Mouse (Mus musculus) embryonic fibroblast, embryonic 13.5 days (primary cell): ENCODE measurements around the gene Krtap9-5. TPM values are rescaled to one million over a fixed set of nuclear protein-coding genes. Genes with fewer than 3 reads are reported as not detected.

Experiments used
- H3K27ac ChIP-seq: 2 replicates; pipeline ENCODE4 v1.5.1; 2012; ENCODE audit warnings: low read length, control low read depth, inconsistent platforms; ENCODE audit not compliant: insufficient read depth
- H3K4me1 ChIP-seq: 2 replicates; pipeline ENCODE4 v1.6.1; 2011; ENCODE audit warnings: low read length; ENCODE audit not compliant: control insufficient read depth, insufficient read depth
- H3K4me3 ChIP-seq: 2 replicates; pipeline ENCODE4 v1.5.1; 2011; ENCODE audit warnings: mild to moderate bottlenecking, control low read depth, low read length; ENCODE audit not compliant: insufficient read depth
- CTCF ChIP-seq: IDR thresholded peaks from 2 replicates; pipeline ENCODE4 v1.5.1; 2011; ENCODE audit warnings: mild to moderate bottlenecking, control low read depth, low read length, moderate library complexity, borderline replicate concordance; ENCODE audit not compliant: insufficient read depth
- POLR2A ChIP-seq: IDR thresholded peaks from 2 replicates; pipeline ENCODE4 v1.6.1; 2011; ENCODE audit warnings: low read depth, mild to moderate bottlenecking, control low read depth, low read length, moderate library complexity
- polyA plus RNA-seq: library from polyadenylated mRNA; stranded (reverse); fragments of >200 nt; gene quantifications from 2 replicates; pipeline ENCODE4 v1.2.4, GENCODE M21; 2011; ENCODE audit warnings: low read depth; ENCODE audit not compliant: missing spikeins, insufficient read length

Krtap9-5 gene
- polyA plus RNA-seq, 1 experiment: not detected

DNA sequence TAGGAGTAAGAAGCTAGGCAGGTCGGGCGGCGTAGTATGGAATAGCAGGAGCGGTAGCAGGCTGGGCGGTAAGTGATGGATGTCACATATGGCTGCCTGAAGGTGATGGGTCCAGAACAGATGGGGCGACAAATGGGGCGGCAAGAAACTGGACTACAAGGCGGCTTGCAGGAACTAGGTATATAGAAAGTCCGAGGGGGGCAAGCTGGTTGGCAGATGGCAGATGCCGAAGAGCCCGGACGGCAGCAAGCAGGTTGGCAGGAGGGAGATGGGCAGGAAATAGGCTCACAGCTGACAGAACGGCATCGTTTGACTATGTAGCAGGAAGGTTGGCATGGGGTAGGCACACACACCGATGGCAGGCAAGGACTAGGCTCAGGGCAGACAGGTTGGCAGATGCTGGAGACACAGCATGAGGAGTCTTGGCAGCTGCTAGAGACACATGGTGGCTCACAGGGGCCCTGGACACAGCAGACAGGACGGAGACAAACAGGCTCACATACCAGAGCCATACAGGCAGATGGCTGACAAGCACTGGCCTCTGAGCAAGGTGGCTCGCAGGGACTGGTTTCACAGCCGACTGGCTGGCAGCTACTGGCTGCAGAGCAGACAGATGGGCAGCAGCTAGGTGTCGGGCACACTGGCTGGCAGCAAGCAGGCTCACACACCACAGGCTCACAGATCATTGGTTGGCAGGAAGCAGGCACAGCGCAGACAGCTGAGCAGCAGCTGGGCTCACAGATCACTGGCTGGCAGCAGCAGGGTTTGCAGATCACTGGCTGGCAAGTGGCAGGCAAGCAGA is 37.2 kb downstream of the Krtap9-5 start:
- TF ChIP-seq CTCF (no peak), POLR2A (no peak)
- H3K27ac ChIP-seq: no peak overlapping the region
- no peak overlapping the region for H3K4me3 ChIP-seq
- H3K4me1 ChIP-seq: no peaks in the 10 kb centered on the region

DNA sequence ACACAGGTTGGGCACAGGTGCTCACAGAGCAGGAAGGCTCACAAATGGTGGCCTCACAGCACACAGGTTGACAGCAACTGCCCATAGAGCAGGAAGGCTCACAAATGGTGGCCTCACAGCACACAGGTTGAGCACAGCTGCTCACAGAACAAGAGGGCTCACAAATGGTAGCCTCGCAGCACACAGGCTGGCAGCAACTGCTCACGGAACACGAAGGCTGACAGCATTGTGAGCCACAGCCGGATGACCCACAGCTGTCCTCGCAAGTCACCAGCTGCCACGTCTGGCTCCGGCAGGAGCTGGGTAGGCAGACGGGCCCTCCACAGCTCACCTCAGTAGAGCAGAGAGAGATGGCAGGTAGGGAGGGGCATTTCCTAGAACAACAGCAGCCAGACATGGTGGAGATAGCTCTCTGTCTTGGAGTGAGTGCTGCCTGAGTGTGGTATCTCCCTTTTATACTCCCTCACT is 37.9 kb downstream of the Krtap9-5 start, which contains the start of gene Krtap16-1:
Gene Krtap16-1, minus strand, starts transcription at position 418 of the 468 bp plus-strand sequence.
- no peak for TF ChIP-seq CTCF
- TF ChIP-seq POLR2A: no peak
- H3K4me3 ChIP-seq: no peak within 1 kb of the TSS
- H3K27ac ChIP-seq: no peak within 1 kb of the TSS
- no peaks in the 10 kb centered on the region for H3K4me1 ChIP-seq

DNA sequence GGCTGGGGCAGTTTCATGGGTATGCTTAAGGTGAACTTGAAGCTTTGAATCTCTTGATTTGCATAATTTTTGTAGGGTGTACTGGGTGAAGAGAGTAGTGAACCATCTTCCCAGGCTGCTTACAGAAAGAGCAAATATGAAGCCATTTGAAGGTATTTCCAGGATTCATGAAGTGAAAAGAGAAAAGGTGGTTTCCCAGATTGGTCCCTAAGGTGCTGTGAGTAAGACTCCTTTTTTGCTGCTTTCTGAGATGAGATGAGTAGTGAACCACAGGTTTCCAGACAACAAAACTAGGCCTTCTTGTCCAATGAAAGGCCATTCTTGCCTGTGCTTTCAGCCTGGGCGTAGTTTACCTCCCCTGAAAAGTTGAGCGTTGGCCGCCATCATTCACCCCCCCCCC is 40.3 kb downstream of the Krtap9-5 start:
- no peak overlapping the region for H3K27ac ChIP-seq
- H3K4me1 ChIP-seq: no peaks in the 10 kb centered on the region
- H3K4me3 ChIP-seq: no peak overlapping the region
- no peak for TF ChIP-seq POLR2A
- TF ChIP-seq CTCF: no peak

DNA sequence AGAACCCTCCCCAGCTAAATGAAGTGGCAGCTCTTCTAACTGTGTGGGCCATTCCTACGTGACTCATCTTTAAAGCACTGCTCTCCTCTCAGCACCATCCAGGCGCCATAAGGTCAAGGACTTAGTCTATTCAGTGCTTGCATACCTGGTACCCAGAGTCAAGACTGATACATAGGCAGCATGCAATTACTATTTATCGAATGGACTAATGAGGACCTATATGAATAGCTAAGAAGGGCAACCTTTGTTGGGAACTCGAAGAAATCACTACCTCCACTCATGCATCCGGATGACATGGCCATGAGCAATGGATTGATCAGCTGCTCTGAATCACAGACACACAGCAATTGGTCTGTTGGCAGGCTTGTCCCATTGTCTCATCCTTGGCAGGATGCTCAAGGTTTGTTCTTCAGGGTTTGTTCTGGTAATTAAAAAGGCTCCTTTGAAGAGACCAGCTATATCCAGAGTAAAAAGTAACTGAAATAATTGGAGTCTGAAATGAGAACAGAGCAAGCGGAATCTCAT is 41.7 kb downstream of the Krtap9-5 start:
- no peaks in the 10 kb centered on the region for H3K4me1 ChIP-seq
- TF ChIP-seq POLR2A (no peak), CTCF (no peak)
- H3K4me3 ChIP-seq: no peak overlapping the region
- no peak overlapping the region for H3K27ac ChIP-seq

DNA sequence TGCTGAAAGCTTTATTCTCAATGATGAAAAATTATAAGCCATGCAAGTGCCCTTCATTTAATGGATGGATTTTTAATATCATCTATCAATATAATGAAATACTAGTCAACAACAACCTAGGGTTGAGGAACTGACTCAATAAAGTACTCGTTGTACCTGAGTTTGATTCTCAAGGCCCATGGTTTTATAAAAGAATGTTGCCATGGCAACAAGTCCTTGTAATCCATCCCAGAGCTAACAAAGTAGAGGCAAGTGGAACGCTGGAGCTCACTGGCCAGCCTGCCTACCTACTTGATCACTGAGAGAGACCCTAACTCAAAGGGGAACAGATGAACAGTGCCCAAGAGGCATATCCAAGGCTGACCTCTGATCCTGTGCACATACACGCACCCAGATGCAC is 42.3 kb downstream of the Krtap9-5 start:
- no peak for TF ChIP-seq POLR2A
- no peak for TF ChIP-seq CTCF
- H3K27ac ChIP-seq: no peak overlapping the region
- H3K4me3 ChIP-seq: no peak overlapping the region
- H3K4me1 ChIP-seq: no peaks in the 10 kb centered on the region

DNA sequence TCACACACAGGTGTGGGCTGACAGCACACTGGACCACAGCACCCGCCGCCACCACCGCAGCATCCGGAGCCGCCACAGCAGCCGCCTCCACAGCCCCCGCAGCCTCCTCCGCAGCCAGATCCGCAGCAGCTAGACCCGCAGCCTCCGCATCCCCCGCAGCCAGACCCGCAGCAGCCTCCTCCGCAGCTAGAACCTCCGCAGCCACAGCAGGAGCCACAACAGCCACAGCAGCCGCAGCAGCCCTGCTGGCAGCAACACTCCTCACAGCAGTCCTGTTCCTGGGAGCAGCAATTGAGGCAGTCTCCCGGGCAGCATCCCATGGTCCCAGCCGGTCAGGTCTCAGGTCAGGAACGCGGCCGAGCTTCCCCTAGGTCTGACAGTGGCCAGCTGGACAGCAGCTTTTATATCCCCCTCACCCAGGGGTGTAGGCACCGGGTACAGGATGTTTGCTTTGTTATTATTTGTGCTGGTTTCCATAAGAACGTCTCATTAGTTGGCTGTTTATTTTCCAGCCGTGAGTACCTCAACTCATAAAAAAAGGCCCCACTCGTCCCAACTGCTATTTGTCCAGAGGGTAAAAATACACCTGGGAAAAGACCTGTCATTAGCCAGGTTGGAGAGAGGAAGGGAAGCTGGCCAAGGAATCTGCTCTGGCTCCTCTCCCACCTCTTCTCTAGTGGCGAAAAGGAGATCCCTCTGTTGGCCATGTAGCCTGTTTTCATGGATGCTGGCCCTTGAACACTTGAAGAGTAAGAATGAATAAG is 45.5 kb downstream of the Krtap9-5 start, which contains the start of gene Krtap17-1:
Gene Krtap17-1, minus strand, starts transcription at position 375 of the 764 bp plus-strand sequence.
- no peak for TF ChIP-seq POLR2A
- TF ChIP-seq CTCF: no peak
- H3K27ac ChIP-seq: no peak within 1 kb of the TSS
- no peak within 1 kb of the TSS for H3K4me3 ChIP-seq
- H3K4me1 ChIP-seq: no peaks in the 10 kb centered on the region

DNA sequence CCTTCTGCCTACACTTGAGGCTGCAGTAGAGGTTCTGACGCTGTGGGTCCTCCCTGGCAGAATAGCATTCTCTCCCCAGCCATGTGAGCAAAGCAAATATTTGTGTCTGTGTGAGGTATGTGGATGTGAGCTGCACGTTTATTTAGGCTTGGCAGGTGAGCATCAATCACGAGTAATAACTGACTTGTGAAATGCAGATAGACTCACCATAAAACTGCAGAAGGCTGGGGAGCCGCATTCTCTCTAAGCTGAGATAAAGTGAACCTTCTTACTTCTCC is 46.0 kb downstream of the Krtap9-5 start:
- Histone ChIP-seq H3K4me3 (no peak overlapping the region), H3K27ac (no peak overlapping the region), H3K4me1 (no peaks in the 10 kb centered on the region)
- no peak for TF ChIP-seq CTCF
- no peak for TF ChIP-seq POLR2A

DNA sequence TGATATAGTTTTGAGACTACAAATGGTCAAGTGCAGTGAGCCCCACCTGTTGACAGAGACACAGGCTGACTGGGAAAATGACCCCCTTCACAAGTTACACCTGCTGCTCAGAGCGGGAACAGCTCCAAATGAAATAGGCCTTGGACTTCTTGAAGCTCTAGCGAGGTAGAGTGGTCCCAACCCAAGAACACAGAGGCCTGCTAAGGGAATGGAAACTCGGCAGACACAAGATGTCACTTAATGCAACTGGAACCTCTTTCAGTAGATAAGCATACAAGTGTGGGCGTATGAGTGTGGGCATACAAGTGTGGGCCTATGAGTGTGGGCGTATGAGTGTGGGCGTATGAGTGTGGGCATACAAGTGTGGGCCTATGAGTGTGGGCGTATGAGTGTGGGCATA is 50.8 kb downstream of the Krtap9-5 start:
- no peak for TF ChIP-seq CTCF
- TF ChIP-seq POLR2A: no peak
- Histone ChIP-seq H3K4me1 (no peaks in the 10 kb centered on the region), H3K4me3 (no peak overlapping the region), H3K27ac (no peak overlapping the region)

Other genes with a start within 250 kb of the Krtap9-5 start
- gene Gm14180, start 214.2 kb upstream of the Krtap9-5 start, polyA plus RNA-seq: not detected in 2 replicates
- gene Gm11595, start 175.6 kb upstream of the Krtap9-5 start, polyA plus RNA-seq: not detected in 2 replicates
- not detected in 2 replicates for gene Krtap4-8, start 167.8 kb upstream of the Krtap9-5 start, polyA plus RNA-seq
- not detected in 2 replicates for gene Krtap4-9, start 163.3 kb upstream of the Krtap9-5 start, polyA plus RNA-seq
- not detected in 2 replicates for gene Gm11596, start 155.0 kb upstream of the Krtap9-5 start, polyA plus RNA-seq
- gene Gm11569, start 149.5 kb upstream of the Krtap9-5 start, polyA plus RNA-seq: not detected in 2 replicates
- gene Gm11554, start 144.0 kb upstream of the Krtap9-5 start, polyA plus RNA-seq: not detected in 2 replicates
- not detected in 2 replicates for gene Krtap4-13, start 138.6 kb upstream of the Krtap9-5 start, polyA plus RNA-seq
- gene Gm11564, start 132.8 kb upstream of the Krtap9-5 start, polyA plus RNA-seq: not detected in 2 replicates
- not detected in 2 replicates for gene 2300003K06Rik, start 110.4 kb upstream of the Krtap9-5 start, polyA plus RNA-seq
- not detected in 2 replicates for gene Krtap4-16, start 96.9 kb upstream of the Krtap9-5 start, polyA plus RNA-seq
- not detected in 2 replicates for gene Gm11568, start 90.6 kb upstream of the Krtap9-5 start, polyA plus RNA-seq
- not detected in 2 replicates for gene Gm11559, start 84.0 kb upstream of the Krtap9-5 start, polyA plus RNA-seq
- not detected in 2 replicates for gene Krtap9-1, start 75.1 kb upstream of the Krtap9-5 start, polyA plus RNA-seq
- gene Gm11567, start 69.3 kb upstream of the Krtap9-5 start, polyA plus RNA-seq: not detected in 2 replicates
- gene Krtap31-1, start 40.6 kb upstream of the Krtap9-5 start, polyA plus RNA-seq: not detected in 2 replicates
- gene Gm11565, start 33.7 kb upstream of the Krtap9-5 start, polyA plus RNA-seq: not detected in 2 replicates
- not detected in 2 replicates for gene Krtap31-2, start 12.2 kb upstream of the Krtap9-5 start, polyA plus RNA-seq
- gene Krtap29-1, start 30.6 kb downstream of the Krtap9-5 start, polyA plus RNA-seq: not detected in 2 replicates
- gene Krtap16-1, start 38.1 kb downstream of the Krtap9-5 start, polyA plus RNA-seq: not detected in 2 replicates
- not detected in 2 replicates for gene Krtap17-1, start 45.5 kb downstream of the Krtap9-5 start, polyA plus RNA-seq
- gene Krt33a, start 67.7 kb downstream of the Krtap9-5 start, polyA plus RNA-seq: not detected in 2 replicates
- gene Krt33b, start 81.4 kb downstream of the Krtap9-5 start, polyA plus RNA-seq: not detected in 2 replicates
- gene Krt34, start 93.1 kb downstream of the Krtap9-5 start, polyA plus RNA-seq: not detected in 2 replicates
- gene Krt31, start 102.1 kb downstream of the Krtap9-5 start, polyA plus RNA-seq: not detected in 2 replicates
- gene Krt32, start 139.8 kb downstream of the Krtap9-5 start, polyA plus RNA-seq: not detected in 2 replicates
- not detected in 2 replicates for gene Krt35, start 147.8 kb downstream of the Krtap9-5 start, polyA plus RNA-seq
- gene Krt36, start 157.2 kb downstream of the Krtap9-5 start, polyA plus RNA-seq: not detected in 2 replicates
- gene Krt13, start 173.1 kb downstream of the Krtap9-5 start, polyA plus RNA-seq: not detected in 2 replicates
- not detected in 2 replicates for gene Krt15, start 187.5 kb downstream of the Krtap9-5 start, polyA plus RNA-seq
- gene Krt19, start 200.2 kb downstream of the Krtap9-5 start, polyA plus RNA-seq: 4.7 and 10.8 TPM in 2 replicates
- gene Krt9, start 244.8 kb downstream of the Krtap9-5 start, polyA plus RNA-seq: not detected in 2 replicates